Mouse (Mus musculus): ENCODE data around the gene Rrh. TPM values are rescaled to one million over a fixed set of nuclear protein-coding genes. Genes with fewer than 3 reads are reported as not detected.
A peak's percentile ranks its signal among the peaks of the same experiment; 100 is the strongest.
"Not testable (repeated sequence)": the region's sequence is repeated elsewhere in the genome, so short reads cannot be mapped to it uniquely, and the experiment has no call there.

Rrh gene
- total and polyA plus RNA-seq, 2 experiments from 2014 or later = 0.11 TPM; not detected in 1

GRCm38 (mm10) chr3:129782746-129783145, 39.6 kb downstream of the Rrh start:
- H3K27me3 ChIP-seq (ENCODE audit: control insufficient read depth, insufficient read depth, low read length) = no peaks in the 10 kb centered on the region
- TF ChIP-seq EP300 (IDR thresholded peaks at IDR 0.05; ENCODE audit: low read depth) = no peak
- TF ChIP-seq CTCF (IDR thresholded peaks at IDR 0.05; ENCODE audit: low read depth) = no peak
- 85% methylated on average over 3 of the region's 3 CpGs for WGBS

GRCm38 (mm10) chr3:129781435-129781834, 41.0 kb downstream of the Rrh start:
- Histone ChIP-seq H3K36me3 (replicated peaks; ENCODE audit: control insufficient read depth, insufficient read depth, low read length) (no peaks in the 10 kb centered on the region), H3K9ac (replicated peaks; ENCODE audit: low read depth, low read length) (no peak overlapping the region), H3K4me2 (ENCODE audit: low read depth, low read length) (no peak overlapping the region), H3K27me3 (ENCODE audit: control insufficient read depth, insufficient read depth, low read length) (no peaks in the 10 kb centered on the region), H3K9me3 (replicated peaks; ENCODE audit: control insufficient read depth, low read length) (no peaks in the 10 kb centered on the region), H3K4me1 (ENCODE audit: control insufficient read depth, insufficient read depth) (no peaks in the 10 kb centered on the region), H3K27ac (ENCODE audit: low read depth) (no peak overlapping the region), H3K4me3 (ENCODE audit: low read depth, low read length) (no peak overlapping the region)
- WGBS = 64% methylated on average over 10 of the region's 10 CpGs
- ATAC-seq (ENCODE audit: insufficient read depth, low read depth) (no peak), DNase-seq (ENCODE audit: low spot score) (no peak)
- no peak for TF ChIP-seq CTCF (IDR thresholded peaks at IDR 0.05; ENCODE audit: low read depth)

More at GRCm38 (mm10) chr3:129782746-129783145, 39.6 kb downstream of the Rrh start:
- no peak overlapping the region for H3K4me2 ChIP-seq (ENCODE audit: low read depth, low read length)
- DNase-seq (ENCODE audit: low spot score) = no peak
- no peaks in the 10 kb centered on the region for H3K4me1 ChIP-seq (ENCODE audit: control insufficient read depth, insufficient read depth)
- H3K9ac ChIP-seq (replicated peaks; ENCODE audit: low read depth, low read length) = no peak overlapping the region
- no peaks in the 10 kb centered on the region for H3K36me3 ChIP-seq (replicated peaks; ENCODE audit: control insufficient read depth, insufficient read depth, low read length)
- no peaks in the 10 kb centered on the region for H3K9me3 ChIP-seq (replicated peaks; ENCODE audit: control insufficient read depth, low read length)
- H3K27ac ChIP-seq (ENCODE audit: low read depth) = no peak overlapping the region
- ATAC-seq (ENCODE audit: insufficient read depth, low read depth) = no peak
- no peak overlapping the region for H3K4me3 ChIP-seq (ENCODE audit: low read depth, low read length)

GRCm38 (mm10) chr3:129771210-129771609, 51.2 kb downstream of the Rrh start:
- Histone ChIP-seq H3K9me3 (replicated peaks; ENCODE audit: control insufficient read depth, low read length) (no peaks in the 10 kb centered on the region), H3K36me3 (replicated peaks; ENCODE audit: control insufficient read depth, insufficient read depth, low read length) (no peaks in the 10 kb centered on the region), H3K4me1 (ENCODE audit: control insufficient read depth, insufficient read depth) (no peaks in the 10 kb centered on the region), H3K27me3 (ENCODE audit: control insufficient read depth, insufficient read depth, low read length) (no peaks in the 10 kb centered on the region), H3K9ac (replicated peaks; ENCODE audit: low read depth, low read length) (no peak overlapping the region), H3K27ac (ENCODE audit: low read depth) (no peak overlapping the region), H3K4me2 (ENCODE audit: low read depth, low read length) (no peak overlapping the region), H3K4me3 (ENCODE audit: low read depth, low read length) (no peak overlapping the region)
- TF ChIP-seq CTCF (IDR thresholded peaks at IDR 0.05; ENCODE audit: low read depth) (no peak), EP300 (IDR thresholded peaks at IDR 0.05; ENCODE audit: low read depth) (no peak)
- DNase-seq (ENCODE audit: low spot score) (no peak), ATAC-seq (ENCODE audit: insufficient read depth, low read depth) (no peak)
- WGBS = 73% methylated on average over 6 of the region's 6 CpGs

- no peak overlapping the region for H3K4me2 ChIP-seq (ENCODE audit: low read depth, low read length)
- no peak for TF ChIP-seq CTCF (IDR thresholded peaks at IDR 0.05; ENCODE audit: low read depth)
- no peak for TF ChIP-seq EP300 (IDR thresholded peaks at IDR 0.05; ENCODE audit: low read depth)
- H3K36me3 ChIP-seq (replicated peaks; ENCODE audit: control insufficient read depth, insufficient read depth, low read length) = no peaks in the 10 kb centered on the region
- 0 out of 2 replicates have a peak, but pooled peaks cover 3% of the 10 kb centered on the region for H3K9me3 ChIP-seq (replicated peaks; ENCODE audit: control insufficient read depth, low read length)
- WGBS = 82% methylated on average over 10 of the region's 10 CpGs
- H3K4me1 ChIP-seq (ENCODE audit: control insufficient read depth, insufficient read depth) = 0 out of 2 replicates have a peak, but pooled peaks cover 7% of the 10 kb centered on the region
- H3K9ac ChIP-seq (replicated peaks; ENCODE audit: low read depth, low read length) = no peak overlapping the region
- ATAC-seq (ENCODE audit: insufficient read depth, low read depth) (no peak), DNase-seq (ENCODE audit: low spot score) (no peak)
- no peak overlapping the region for H3K27ac ChIP-seq (ENCODE audit: low read depth)
- no peak overlapping the region for H3K4me3 ChIP-seq (ENCODE audit: low read depth, low read length)
- H3K27me3 ChIP-seq (ENCODE audit: control insufficient read depth, insufficient read depth, low read length) = no peaks in the 10 kb centered on the region
These were observed 55.2 kb downstream of the Rrh start for GRCm38 (mm10) chr3:129766971-129767794.

GRCm38 (mm10) chr3:129766106-129766505, 56.3 kb downstream of the Rrh start:
- no peak for TF ChIP-seq EP300 (IDR thresholded peaks at IDR 0.05; ENCODE audit: low read depth)
- TF ChIP-seq CTCF (IDR thresholded peaks at IDR 0.05; ENCODE audit: low read depth) = no peak
- no peak overlapping the region for H3K27ac ChIP-seq (ENCODE audit: low read depth)
- WGBS = 62% methylated on average over 4 of the region's 4 CpGs
- DNase-seq (ENCODE audit: low spot score) (peak; percentile 35), ATAC-seq (ENCODE audit: insufficient read depth, low read depth) (no peak; the same call in 1 of the 2 replicates)
- H3K4me1 ChIP-seq (ENCODE audit: control insufficient read depth, insufficient read depth) = 0 out of 2 replicates have a peak, but pooled peaks cover 7% of the 10 kb centered on the region
- H3K9me3 ChIP-seq (replicated peaks; ENCODE audit: control insufficient read depth, low read length) = 0 out of 2 replicates have a peak, but pooled peaks cover 3% of the 10 kb centered on the region
- H3K36me3 ChIP-seq (replicated peaks; ENCODE audit: control insufficient read depth, insufficient read depth, low read length) = no peaks in the 10 kb centered on the region
- no peak overlapping the region for H3K4me2 ChIP-seq (ENCODE audit: low read depth, low read length)
- H3K27me3 ChIP-seq (ENCODE audit: control insufficient read depth, insufficient read depth, low read length) = no peaks in the 10 kb centered on the region
- no peak overlapping the region for H3K9ac ChIP-seq (replicated peaks; ENCODE audit: low read depth, low read length)
- no peak overlapping the region for H3K4me3 ChIP-seq (ENCODE audit: low read depth, low read length)

- H3K36me3 ChIP-seq (replicated peaks; ENCODE audit: control insufficient read depth, insufficient read depth, low read length); H3K4me1 ChIP-seq (ENCODE audit: control insufficient read depth, insufficient read depth); H3K9ac ChIP-seq (replicated peaks; ENCODE audit: low read depth, low read length); H3K27me3 ChIP-seq (ENCODE audit: control insufficient read depth, insufficient read depth, low read length); ATAC-seq (ENCODE audit: insufficient read depth, low read depth); H3K27ac ChIP-seq (ENCODE audit: low read depth); H3K4me3 ChIP-seq (ENCODE audit: low read depth, low read length); DNase-seq (ENCODE audit: low spot score); H3K9me3 ChIP-seq (replicated peaks; ENCODE audit: control insufficient read depth, low read length); H3K4me2 ChIP-seq (ENCODE audit: low read depth, low read length): not testable (repeated sequence)
- WGBS = 89% methylated on average over 1 of the region's 1 CpGs
These were observed 64.8 kb downstream of the Rrh start for GRCm38 (mm10) chr3:129757599-129757998.

All from heart, postnatal 0 days (tissue).